Mouse (Mus musculus): ENCODE measurements around the gene Ankib1. TPM values are rescaled to one million over a fixed set of nuclear protein-coding genes. Genes with fewer than 3 reads are reported as not detected.

Ankib1 gene
- total RNA-seq, 2 experiments from 2014 or later, result 103 to 105 TPM

- no peak for DNase-seq
Observed at GRCm38 (mm10) chr5:3646539-3646938, 156.2 kb downstream of the Ankib1 start.

- no peak for DNase-seq
Observed at GRCm38 (mm10) chr5:3645326-3645725, 157.4 kb downstream of the Ankib1 start.

- DNase-seq, result no peak
Observed at GRCm38 (mm10) chr5:3644621-3645020, 158.1 kb downstream of the Ankib1 start.

Small RNAs within 50 kb of the gene (microRNA-seq; reads per million reads assigned to microRNA genes)
- gene Gm22926, result 0 reads per million in 2 experiments
- 0 reads per million in 2 experiments for gene Gm26238

Other genes starting within 250 kb of the Ankib1 start
- 1 to 10 TPM; 3.6 to 6.1 TPM for gene 1700109H08Rik, start 231.4 kb downstream of the Ankib1 start, total RNA-seq (2021)
- 10 to 100 TPM; 25.1 to 34.8 TPM for gene Pex1, start 206.9 kb downstream of the Ankib1 start, total RNA-seq (2021)
- 10 to 100 TPM; 11.8 to 13.9 TPM for gene Rbm48, start 206.3 kb downstream of the Ankib1 start, total RNA-seq (2021)
- gene Tmbim7, start 151.7 kb downstream of the Ankib1 start, total RNA-seq (2021), result not detected
- gene Gatad1, start 145.7 kb downstream of the Ankib1 start, total RNA-seq (2021), result 100 to 1,000 TPM; 101 TPM
- gene Krit1, start 259 bp upstream of the Ankib1 start, total RNA-seq (2021), result 10 to 100 TPM; 59.7 to 66.2 TPM
- gene Lrrd1, start 42.2 kb upstream of the Ankib1 start, total RNA-seq (2021), result under 1 TPM; 0.20 to 0.22 TPM
- 10 to 100 TPM in 1 of 2 experiments, 1 to 10 TPM in 1; 9.7 to 12.7 TPM for gene Mterf1a, start 91.0 kb upstream of the Ankib1 start, total RNA-seq (2021)
- 10 to 100 TPM; 69.9 to 72.0 TPM for gene Akap9, start 125.1 kb upstream of the Ankib1 start, total RNA-seq (2021)